ENCODE assay signal across 9 mouse cellular contexts in the genomic region with DNA sequence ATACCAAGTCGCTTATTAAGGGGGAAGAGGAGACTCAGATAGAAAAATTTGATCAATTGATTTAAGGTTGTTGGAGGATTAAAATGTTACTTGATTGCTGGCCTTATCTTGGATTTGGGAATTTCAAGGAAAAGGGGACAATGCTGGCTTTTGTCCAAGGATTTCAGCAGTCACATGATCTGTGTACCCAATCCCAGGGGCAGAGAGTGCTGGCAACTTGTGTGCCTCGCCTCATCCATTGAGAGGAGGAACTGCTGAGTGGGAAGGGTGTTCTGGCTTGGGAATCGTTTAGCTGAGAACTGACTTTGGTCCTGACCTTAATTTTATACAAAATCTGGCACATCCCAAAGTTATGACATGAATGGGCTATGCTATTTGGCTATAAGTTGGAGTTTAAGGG.
DNase-seq lines count a peak whose midpoint lies in the region; ATAC-seq and TF ChIP-seq lines count a peak whose summit lies in the region.
"Had no signal": no experiment of that assay in that cellular context is flagged by ENCODE, and none has a peak within 500 bp of the region (broad histone marks: within the 10 kb centered on the region; RNA-seq: fewer than 3 reads in every experiment).

No protein-coding gene starts in this region.

- DNase-seq in adrenal gland, adult 2 months: peak; percentile 49
- DNase-seq in adrenal gland, adult (ENCODE audit: inconsistent age in 2 of 2, low spot score in 1 of 2): no peak
- peak; percentile 64 for DNase-seq in hindbrain, postnatal 0 days (ENCODE audit: low spot score)
- no peak for DNase-seq in hindbrain, embryonic 11.5 days (ENCODE audit: low spot score)
- DNase-seq in midbrain, postnatal 0 days (ENCODE audit: low spot score): peak; percentile 57
- no peak for DNase-seq in cerebellum, adult 8-10 months

- H3K36me3 ChIP-seq in hindbrain, postnatal 0 days (ENCODE audit: insufficient read depth, low read length): no peaks in the 10 kb centered on the region
- no peaks in the 10 kb centered on the region for H3K36me3 ChIP-seq in hindbrain, embryonic 11.5 days (ENCODE audit: control insufficient read depth, insufficient read depth, low read length)
- no peaks in the 10 kb centered on the region for H3K36me3 ChIP-seq in midbrain, postnatal 0 days (ENCODE audit: insufficient read depth, low read length)
- H3K36me3 ChIP-seq in midbrain, embryonic 15.5 days (replicated peaks): no peaks in the 10 kb centered on the region
- H3K36me3 ChIP-seq in stomach, embryonic 16.5 days (ENCODE audit: control insufficient read depth, insufficient read depth, low read length): no peaks in the 10 kb centered on the region
- H3K36me3 ChIP-seq: hindbrain, embryonic 10.5 days had no signal

- ATAC-seq in hindbrain, postnatal 0 days: no peak
- no peak for ATAC-seq in hindbrain, embryonic 11.5 days (ENCODE audit: low FRiP score)
- ATAC-seq in midbrain, postnatal 0 days (ENCODE audit: low FRiP score): no peak
- no peak for ATAC-seq in midbrain, embryonic 15.5 days (replicated peaks)
- ATAC-seq in stomach, embryonic 16.5 days (ENCODE audit: insufficient read depth, low FRiP score): no peak

- H3K4me1 ChIP-seq in hindbrain, postnatal 0 days (ENCODE audit: insufficient read depth, low read length): peaks cover 12% of the 10 kb centered on the region; the same call in 1 of the 2 replicates
- H3K4me1 ChIP-seq in hindbrain, embryonic 11.5 days (replicated peaks; ENCODE audit: control insufficient read depth, insufficient read depth, low read length): no peaks in the 10 kb centered on the region
- peaks cover 2% of the 10 kb centered on the region; the same call in 1 of the 2 replicates for H3K4me1 ChIP-seq in midbrain, postnatal 0 days (ENCODE audit: insufficient read depth, low read length)
- peaks cover 22% of the 10 kb centered on the region for H3K4me1 ChIP-seq in midbrain, embryonic 15.5 days
- peaks cover 51% of the 10 kb centered on the region for H3K4me1 ChIP-seq in stomach, embryonic 16.5 days (ENCODE audit: control insufficient read depth, insufficient read depth, low read length)

- H3K27ac ChIP-seq in hindbrain, postnatal 0 days: no peak overlapping the region
- no peak overlapping the region for H3K27ac ChIP-seq in hindbrain, embryonic 11.5 days (ENCODE audit: low read depth, low read length)
- no peak overlapping the region for H3K27ac ChIP-seq in midbrain, postnatal 0 days (ENCODE audit: low read depth, low read length)
- H3K27ac ChIP-seq in midbrain, embryonic 15.5 days: no peak overlapping the region
- peak overlapping the region; percentile 64 for H3K27ac ChIP-seq in stomach, embryonic 16.5 days (ENCODE audit: low read length)
- H3K27ac ChIP-seq: hindbrain, embryonic 10.5 days had no signal

- H3K9me3 ChIP-seq in hindbrain, postnatal 0 days (ENCODE audit: low read length): no peaks in the 10 kb centered on the region
- H3K9me3 ChIP-seq in hindbrain, embryonic 11.5 days (ENCODE audit: control insufficient read depth, low read length): no peaks in the 10 kb centered on the region
- H3K9me3 ChIP-seq in midbrain, postnatal 0 days (ENCODE audit: low read length): no peaks in the 10 kb centered on the region
- H3K9me3 ChIP-seq in midbrain, embryonic 15.5 days: no peaks in the 10 kb centered on the region
- no peaks in the 10 kb centered on the region for H3K9me3 ChIP-seq in stomach, embryonic 16.5 days (replicated peaks; ENCODE audit: control insufficient read depth, low read length)
- H3K9me3 ChIP-seq: hindbrain, embryonic 10.5 days had no signal

- no peak overlapping the region for H3K4me2 ChIP-seq in hindbrain, postnatal 0 days (ENCODE audit: low read depth, low read length)
- no peak overlapping the region for H3K4me2 ChIP-seq in hindbrain, embryonic 11.5 days (replicated peaks; ENCODE audit: low read depth, low read length)
- no peak overlapping the region for H3K4me2 ChIP-seq in midbrain, postnatal 0 days (ENCODE audit: low read depth, low read length, poor library complexity, severe bottlenecking)
- no peak overlapping the region for H3K4me2 ChIP-seq in midbrain, embryonic 15.5 days
- no peak overlapping the region for H3K4me2 ChIP-seq in stomach, embryonic 16.5 days (ENCODE audit: low read depth, low read length)

- H3K27me3 ChIP-seq in hindbrain, postnatal 0 days (ENCODE audit: insufficient read depth, low read length): no peaks in the 10 kb centered on the region
- no peaks in the 10 kb centered on the region for H3K27me3 ChIP-seq in hindbrain, embryonic 11.5 days (ENCODE audit: control insufficient read depth, insufficient read depth, low read length)
- H3K27me3 ChIP-seq in midbrain, postnatal 0 days (ENCODE audit: insufficient read depth, low read length): no peaks in the 10 kb centered on the region
- H3K27me3 ChIP-seq in midbrain, embryonic 15.5 days (replicated peaks): no peaks in the 10 kb centered on the region
- H3K27me3 ChIP-seq in stomach, embryonic 16.5 days (ENCODE audit: control insufficient read depth, insufficient read depth, low read length): no peaks in the 10 kb centered on the region

- H3K9ac ChIP-seq in hindbrain, postnatal 0 days (replicated peaks; ENCODE audit: low read length): no peak overlapping the region
- H3K9ac ChIP-seq in hindbrain, embryonic 11.5 days (ENCODE audit: low read depth, low read length): no peak overlapping the region
- no peak overlapping the region for H3K9ac ChIP-seq in midbrain, postnatal 0 days (replicated peaks; ENCODE audit: low read length, poor library complexity, severe bottlenecking)
- no peak overlapping the region for H3K9ac ChIP-seq in midbrain, embryonic 15.5 days
- H3K9ac ChIP-seq in stomach, embryonic 16.5 days (ENCODE audit: low read length): no peak overlapping the region

- whole genome bisulfite sequencing in hindbrain, postnatal 0 days: 46% methylated on average over 3 of the region's 3 CpGs
- WGBS in hindbrain, embryonic 11.5 days: 64% methylated on average over 3 of the region's 3 CpGs
- WGBS in midbrain, postnatal 0 days: 42% methylated on average over 3 of the region's 3 CpGs
- 44% methylated on average over 3 of the region's 3 CpGs for WGBS in midbrain, embryonic 15.5 days
- 34% methylated on average over 3 of the region's 3 CpGs for WGBS in stomach, embryonic 16.5 days

- TF ChIP-seq CTCF in hindbrain, postnatal 0 days (IDR thresholded peaks at IDR 0.05; ENCODE audit: low read depth): no peak
- no peak for TF ChIP-seq CTCF in midbrain, postnatal 0 days (IDR thresholded peaks at IDR 0.05)

- no peak overlapping the region for H3K4me3 ChIP-seq in hindbrain, postnatal 0 days (ENCODE audit: low read length)
- H3K4me3 ChIP-seq in hindbrain, embryonic 11.5 days (ENCODE audit: low read depth, low read length): no peak overlapping the region
- H3K4me3 ChIP-seq in midbrain, postnatal 0 days (ENCODE audit: low read depth, low read length): no peak overlapping the region
- H3K4me3 ChIP-seq in midbrain, embryonic 15.5 days: no peak overlapping the region
- no peak overlapping the region for H3K4me3 ChIP-seq in stomach, embryonic 16.5 days (replicated peaks; ENCODE audit: low read length)
- H3K4me3 ChIP-seq: hindbrain, embryonic 10.5 days had no signal

Comparison
In these comparisons a context has a peak if more than half of its experiments do, and no peak if none do; other contexts are left out.
1. DNase-seq: peak in adrenal gland, adult 2 months (single experiment), hindbrain, postnatal 0 days (single experiment) and midbrain, postnatal 0 days (single experiment); none in adrenal gland, adult (0 of 2), hindbrain, embryonic 11.5 days (single experiment) and cerebellum, adult 8-10 months (single experiment).